Comparison of ENCODE assay signal across 16 mouse cellular contexts in genomic region chr16:11894877-11895276, GRCm38 (mm10). TPM values are rescaled to one million over a fixed set of nuclear protein-coding genes. Genes with fewer than 3 reads are reported as not detected.
A peak's percentile ranks its signal among the peaks of the same experiment; 100 is the strongest.
DNase-seq lines count a peak whose midpoint lies in the region; ATAC-seq and TF ChIP-seq lines count a peak whose summit lies in the region.
"Had no signal": no experiment of that assay in that cellular context is flagged by ENCODE, and none has a peak within 500 bp of the region (broad histone marks: within the 10 kb centered on the region; RNA-seq: fewer than 3 reads in every experiment).

No protein-coding gene starts in this region.

- H3K9ac ChIP-seq in liver, postnatal 0 days (replicated peaks) = no peak overlapping the region
- H3K9ac ChIP-seq in liver, embryonic 11.5 days (ENCODE audit: low read depth, low read length) = no peak overlapping the region
- H3K9ac ChIP-seq: heart, embryonic 13.5 days; hindbrain, embryonic 12.5 days; lung, embryonic 14.5 days had no signal

- no peak for TF ChIP-seq POLR2A in brain, embryonic 14.5 days (IDR thresholded peaks at IDR 0.05; ENCODE audit: borderline replicate concordance, extremely low read depth, insufficient read depth, insufficient read length, poor library complexity, severe bottlenecking)

- ATAC-seq in liver, postnatal 0 days = no peak
- ATAC-seq in liver, embryonic 11.5 days (replicated peaks; ENCODE audit: low FRiP score) = no peak

- no peaks in the 10 kb centered on the region for H3K9me3 ChIP-seq in liver, postnatal 0 days (ENCODE audit: low read length)
- H3K9me3 ChIP-seq in liver, embryonic 11.5 days (ENCODE audit: control insufficient read depth, low read length) = no peaks in the 10 kb centered on the region
- H3K9me3 ChIP-seq: heart, embryonic 13.5 days; hindbrain, embryonic 12.5 days had no signal

- WGBS in liver, postnatal 0 days (ENCODE audit: insufficient replicate concordance) = 81% methylated on average over 3 of the region's 3 CpGs
- WGBS in liver, embryonic 11.5 days = 88% methylated on average over 3 of the region's 3 CpGs

- TF ChIP-seq CTCF in liver, postnatal 0 days (IDR thresholded peaks at IDR 0.05; ENCODE audit: low read depth) = no peak
- TF ChIP-seq CTCF in brain, embryonic 14.5 days (IDR thresholded peaks at IDR 0.05; ENCODE audit: borderline replicate concordance, extremely low read depth, insufficient read depth, insufficient read length) = no peak

- DNase-seq in adrenal gland, postnatal 10 days = peak; percentile 12
- no peak for DNase-seq in adrenal gland, adult 18-20 months (ENCODE audit: low spot score in 2 of 2)
- DNase-seq in gastrocnemius, adult 18-20 months (ENCODE audit: low spot score) = peak; percentile 47
- DNase-seq in gastrocnemius, postnatal 10 days = no peak
- DNase-seq in liver, postnatal 0 days = peak; percentile 7
- DNase-seq in liver, embryonic 11.5 days (ENCODE audit: low spot score) = no peak
- peak; percentile 6 for DNase-seq in brain, embryonic 14.5 days (ENCODE audit: low read depth)
- DNase-seq in kidney, adult 18-20 months = no peak
- DNase-seq: cerebellum, adult 9-11 months; kidney, postnatal 4 days; lung, embryonic 14.5 days; thymus, adult 2 months had no signal

- H3K4me2 ChIP-seq in liver, postnatal 0 days (ENCODE audit: low read depth, low read length) = no peak overlapping the region
- H3K4me2 ChIP-seq in liver, embryonic 11.5 days = no peak overlapping the region
- H3K4me2 ChIP-seq: heart, embryonic 13.5 days; hindbrain, embryonic 12.5 days; lung, embryonic 14.5 days; midbrain, embryonic 11.5 days had no signal

- no peak overlapping the region for H3K4me3 ChIP-seq in liver, postnatal 0 days (ENCODE audit: low read depth, low read length)
- no peak overlapping the region for H3K4me3 ChIP-seq in liver, embryonic 11.5 days (ENCODE audit: low read depth, low read length)
- H3K4me3 ChIP-seq: heart, embryonic 13.5 days; hindbrain, embryonic 12.5 days had no signal

- H3K36me3 ChIP-seq in liver, postnatal 0 days (replicated peaks; ENCODE audit: insufficient read depth, low read length) = no peaks in the 10 kb centered on the region; the same call in 1 of the 2 replicates
- no peaks in the 10 kb centered on the region for H3K36me3 ChIP-seq in liver, embryonic 11.5 days (ENCODE audit: control insufficient read depth, insufficient read depth, low read length)
- H3K36me3 ChIP-seq: hindbrain, embryonic 12.5 days had no signal

- no peaks in the 10 kb centered on the region for H3K27me3 ChIP-seq in liver, postnatal 0 days (ENCODE audit: insufficient read depth, low read length)
- no peaks in the 10 kb centered on the region for H3K27me3 ChIP-seq in liver, embryonic 11.5 days (replicated peaks; ENCODE audit: control insufficient read depth, insufficient read depth, low read length)
- H3K27me3 ChIP-seq: heart, embryonic 13.5 days; hindbrain, embryonic 12.5 days had no signal

- no peak overlapping the region for H3K27ac ChIP-seq in liver, postnatal 0 days (ENCODE audit: low read depth)
- H3K27ac ChIP-seq in liver, embryonic 11.5 days (ENCODE audit: low read depth, low read length) = no peak overlapping the region
- H3K27ac ChIP-seq: heart, embryonic 13.5 days; hindbrain, embryonic 12.5 days; macrophage had no signal

- no peaks in the 10 kb centered on the region for H3K4me1 ChIP-seq in liver, postnatal 0 days (ENCODE audit: insufficient read depth)
- no peaks in the 10 kb centered on the region for H3K4me1 ChIP-seq in liver, embryonic 11.5 days (replicated peaks; ENCODE audit: control insufficient read depth, insufficient read depth, low read length)
- H3K4me1 ChIP-seq: hindbrain, embryonic 12.5 days had no signal

- no peak for TF ChIP-seq EP300 in liver, postnatal 0 days (IDR thresholded peaks at IDR 0.05; ENCODE audit: low read depth)

RNA-seq across cellular contexts. Expression of gene Cpped1, which starts 14.4 kb away (rescaled TPM):
- total RNA-seq in adrenal gland, postnatal 10 days (2021) = 10 to 100 TPM; 44.8 to 57.1 TPM
- 10 to 100 TPM; 40.6 to 45.4 TPM for total RNA-seq in adrenal gland, adult 18-20 months (2021)
- 10 to 100 TPM; 30.3 to 33.6 TPM for total RNA-seq in gastrocnemius, adult 18-20 months (2021)
- total RNA-seq in gastrocnemius, postnatal 10 days (2021) = 10 to 100 TPM; 39.7 to 44.0 TPM
- polyA plus RNA-seq in liver, postnatal 0 days (2015; fragmentation: Nextera tagmentation; extraction: Ambion mirVana) = 14.1 and 14.4 TPM in 2 replicates
- 28.0 and 28.1 TPM in 2 replicates for polyA plus RNA-seq in liver, embryonic 11.5 days (2014; fragmentation: Nextera tagmentation; extraction: Ambion mirVana)
- polyA plus RNA-seq in brain, embryonic 14.5 days (2012; rRNA removed) = 8.5 and 13.6 TPM in 2 replicates

Comparison
In these comparisons a context has a peak if more than half of its experiments do, and no peak if none do; other contexts are left out.
1. DNase-seq: peak in adrenal gland, postnatal 10 days (single experiment), gastrocnemius, adult 18-20 months (single experiment), liver, postnatal 0 days (single experiment) and brain, embryonic 14.5 days (single experiment); none in adrenal gland, adult 18-20 months (0 of 2), gastrocnemius, postnatal 10 days (single experiment), liver, embryonic 11.5 days (single experiment) and kidney, adult 18-20 months (single experiment).